Mouse (Mus musculus): Measurements from ENCODE around the gene Itprip. TPM values are rescaled to one million over a fixed set of nuclear protein-coding genes. Genes with fewer than 3 reads are reported as not detected.

Gene Itprip
- 0.54 TPM for polyA plus RNA-seq (2014; fragmentation: Illumina TruSeq; extraction: RNeasy Lipid Tissue Mini Kit (QIAGEN cat#74804))

DNA sequence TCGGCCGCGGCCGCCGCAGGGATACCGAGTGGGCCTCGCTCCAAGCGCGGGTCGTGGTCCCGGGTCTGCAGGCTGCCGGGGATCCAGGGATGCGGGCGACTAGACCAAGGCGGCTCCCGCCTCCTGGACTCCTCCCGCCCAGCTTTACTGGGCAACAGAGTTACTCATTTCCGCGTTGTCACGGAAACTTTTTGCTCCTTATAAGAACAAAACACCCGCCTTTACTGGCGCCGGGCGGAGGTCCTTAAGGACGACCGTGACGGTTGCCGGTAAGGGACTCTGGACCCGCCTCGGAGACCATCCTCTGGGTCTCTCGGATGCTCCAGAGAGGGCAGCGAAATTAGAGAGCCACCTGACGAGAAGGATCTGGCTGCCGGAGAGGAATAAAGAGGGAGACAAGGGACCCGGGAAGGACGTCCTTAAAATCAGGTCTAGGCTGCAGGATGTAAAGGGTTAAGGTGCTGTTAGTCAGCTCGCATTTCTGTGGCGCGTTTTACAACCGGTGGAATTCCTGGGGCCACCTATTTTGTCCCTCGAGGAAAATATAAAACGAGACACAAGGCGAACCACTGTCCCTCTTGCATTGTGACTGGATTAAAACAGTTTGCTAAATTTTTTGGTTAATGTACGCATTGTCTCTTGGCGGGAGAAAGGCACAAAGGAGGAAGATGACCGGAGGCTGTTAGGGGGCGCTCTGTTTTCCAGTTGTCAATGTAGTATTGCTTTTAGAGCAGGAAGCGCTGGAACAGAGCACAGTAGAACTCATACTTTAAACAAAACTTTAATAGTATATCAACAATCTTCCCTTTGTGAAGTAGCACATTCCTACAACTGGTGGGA is at the start of gene Itprip, which contains the start of gene Cfap43:
TSS of gene Itprip (minus strand) at position 174 of the 840 bp plus-strand sequence.
TSS of gene Cfap43 (minus strand) at position 162 of the 840 bp plus-strand sequence.

DNA sequence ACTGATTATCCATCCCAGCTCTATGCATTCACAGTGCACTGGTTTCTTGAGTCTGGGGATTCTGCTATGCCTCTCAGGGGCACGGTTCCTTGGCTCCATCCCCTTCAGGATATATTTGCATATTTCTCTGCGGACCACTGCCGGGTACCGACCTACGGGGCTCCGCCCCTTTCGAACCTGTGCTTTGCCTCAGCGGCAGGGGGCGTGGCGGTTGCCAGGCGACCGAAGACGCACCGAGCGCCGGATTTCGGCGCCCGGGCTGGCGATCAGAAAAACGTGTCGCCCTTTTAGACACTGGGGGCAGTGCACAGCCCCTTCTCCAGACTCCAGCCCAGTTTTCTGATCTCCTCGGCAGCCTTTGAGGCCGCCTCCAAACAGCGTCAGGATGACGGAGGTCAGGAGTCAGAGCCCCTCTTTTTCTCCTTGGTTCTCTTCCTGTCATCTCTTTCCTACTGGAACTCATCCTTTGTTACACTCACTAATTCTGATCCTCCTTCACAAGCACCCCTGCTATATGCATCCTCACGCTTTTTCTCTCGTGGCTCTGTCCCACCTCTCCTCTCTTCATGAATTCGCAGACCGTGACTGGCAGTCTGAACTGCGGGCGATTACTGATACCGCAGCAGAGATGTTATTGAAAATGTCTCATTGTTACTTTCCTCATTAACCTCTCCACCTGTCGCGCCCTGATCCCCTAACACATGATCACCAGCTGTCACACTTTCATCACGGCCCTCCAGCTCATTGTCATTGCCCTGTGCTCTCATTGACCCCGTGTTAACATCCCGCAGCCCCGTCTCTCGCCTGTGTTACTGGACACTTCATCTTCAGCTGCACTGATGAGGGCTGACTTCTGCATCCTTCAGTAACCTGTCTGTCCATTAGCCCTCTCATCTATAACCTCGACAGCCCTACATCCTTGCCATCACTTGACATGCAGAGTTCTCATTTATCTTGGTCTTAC is 18.6 kb upstream of the Itprip start, which contains the start of gene Cfap58:
TSS of gene Cfap58 (plus strand) at position 233 of the 964 bp plus-strand sequence.

DNA sequence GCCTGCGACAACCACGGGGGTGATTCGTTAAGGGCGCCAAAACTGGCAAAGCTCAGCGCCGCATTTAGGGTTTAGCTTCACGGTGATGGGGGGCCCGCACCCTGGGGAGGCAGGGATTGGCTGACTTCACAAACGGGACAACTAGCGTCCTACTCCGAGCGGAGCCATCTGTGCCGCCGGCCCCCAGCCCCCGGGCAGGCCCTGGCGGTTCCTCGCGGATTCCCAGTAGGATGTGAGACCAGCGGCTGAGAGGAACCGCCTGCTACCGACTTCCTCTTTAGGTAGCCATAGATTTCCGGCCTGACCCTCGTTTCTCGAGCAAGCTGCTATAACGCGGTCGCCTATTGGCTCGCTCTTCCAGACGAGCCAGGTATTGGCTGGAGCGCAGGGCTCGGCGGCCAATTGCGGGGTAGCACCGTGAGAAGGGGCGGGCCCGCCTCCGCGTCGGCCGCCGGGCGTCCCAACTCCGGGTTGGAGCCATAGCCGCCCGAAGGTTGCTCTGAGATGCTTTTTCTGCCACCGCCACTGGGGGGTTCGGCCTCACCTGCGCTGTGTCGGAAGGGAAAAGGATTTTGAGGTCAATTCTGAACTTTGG is 53.6 kb downstream of the Itprip start, which contains the start of gene Gsto2:
TSS of gene Gsto2 (plus strand) at position 182 of the 595 bp plus-strand sequence.

DNA sequence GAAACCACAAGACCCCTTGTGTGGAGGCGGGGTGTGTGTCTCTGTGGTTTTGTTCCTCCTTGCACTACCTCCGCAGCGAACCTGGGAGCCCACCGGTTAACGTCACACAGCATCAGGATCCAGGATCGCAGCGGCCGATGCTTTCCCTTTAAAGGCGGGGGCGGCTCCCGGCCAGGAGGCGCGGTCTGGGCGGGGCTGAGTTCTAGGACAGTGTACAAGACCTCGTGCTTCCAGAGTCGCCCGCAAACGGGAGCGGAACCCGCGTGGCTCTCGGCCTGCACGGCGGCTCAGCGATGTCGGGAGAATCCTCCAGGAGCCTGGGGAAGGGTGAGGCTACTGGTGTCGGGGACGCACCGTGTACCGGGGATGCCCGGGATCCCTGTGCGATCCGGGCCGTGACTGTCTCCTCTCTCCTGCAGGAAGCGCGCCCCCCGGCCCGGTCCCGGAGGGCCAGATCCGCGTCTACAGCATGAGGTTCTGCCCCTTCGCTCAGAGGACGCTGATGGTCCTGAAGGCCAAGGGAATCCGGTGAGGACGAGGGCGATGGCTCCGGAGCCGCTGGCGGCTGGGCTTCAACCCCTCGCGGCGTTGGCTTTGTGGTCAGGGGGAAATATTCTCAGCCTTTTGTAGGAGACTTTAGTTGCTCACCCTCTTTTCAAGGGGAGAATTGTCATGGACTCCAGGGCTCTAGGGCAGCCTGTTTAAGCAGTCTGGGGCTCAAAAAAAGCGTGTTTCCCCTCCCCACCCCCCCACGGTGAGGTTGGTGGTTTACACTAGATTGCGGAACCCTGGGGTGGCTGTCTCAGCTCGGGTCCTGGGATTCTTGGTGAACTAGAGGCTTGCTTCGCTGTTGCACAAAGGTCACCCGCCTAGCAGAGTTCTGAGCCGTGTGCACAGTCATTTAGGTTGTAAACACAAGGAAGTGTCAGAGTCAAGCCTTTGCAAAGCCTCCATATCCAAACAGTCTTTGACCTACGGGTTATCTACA is 64.0 kb downstream of the Itprip start, which contains the start of gene Gsto1:
TSS of gene Gsto1 (plus strand) at position 175 of the 988 bp plus-strand sequence.

Other genes with a start within 250 kb of the Itprip start
- 0.11 TPM for gene Col17a1, start 227.2 kb downstream of the Itprip start, polyA plus RNA-seq (2014; fragmentation: Illumina TruSeq; extraction: RNeasy Lipid Tissue Mini Kit (QIAGEN cat#74804))
- 614 TPM for gene Sfr1, start 187.6 kb downstream of the Itprip start, polyA plus RNA-seq (2014; fragmentation: Illumina TruSeq; extraction: RNeasy Lipid Tissue Mini Kit (QIAGEN cat#74804))
- 87.7 TPM for gene Gsto1, start 64.3 kb downstream of the Itprip start, polyA plus RNA-seq (2014; fragmentation: Illumina TruSeq; extraction: RNeasy Lipid Tissue Mini Kit (QIAGEN cat#74804))
- gene Gsto2, start 53.8 kb downstream of the Itprip start, polyA plus RNA-seq (2014; fragmentation: Illumina TruSeq; extraction: RNeasy Lipid Tissue Mini Kit (QIAGEN cat#74804)): not detected
- 7.6 TPM for gene Cfap43, start within 50 bp of the Itprip start, polyA plus RNA-seq (2014; fragmentation: Illumina TruSeq; extraction: RNeasy Lipid Tissue Mini Kit (QIAGEN cat#74804))
- gene Cfap58, start 18.4 kb upstream of the Itprip start, polyA plus RNA-seq (2014; fragmentation: Illumina TruSeq; extraction: RNeasy Lipid Tissue Mini Kit (QIAGEN cat#74804)): 1.1 TPM